Mouse (Mus musculus): Measurements from ENCODE around the gene Nsfl1c.
"Not testable (repeated sequence)": the region's sequence is repeated elsewhere in the genome, so short reads cannot be mapped to it uniquely, and the experiment has no call there.

The Nsfl1c gene
- long read RNA-seq, experiment 1, transcript Nsfl1c-201 (9 exons, 1,364 nt), result major isoform, 89 of 99 reads
- long read RNA-seq, experiment 1, partial matches to known transcripts, result 3 of 99 reads
- long read RNA-seq, experiment 1, other reads (novel, unspliced or antisense), result 4 of 99 reads
- long read RNA-seq, experiment 2, transcript Nsfl1c-201 (9 exons, 1,364 nt), result major isoform, 101 of 112 reads
- long read RNA-seq, experiment 2, partial matches to known transcripts, result 5 of 112 reads
- long read RNA-seq, experiment 2, other reads (novel, unspliced or antisense), result 4 of 112 reads

- intact Hi-C loops (cut with DNase I), result loop anchor here (1.0 to 10.0 kb wide), 3 partner anchors 48 to 183 kb away; partner anchors contain the start of genes Fkbp1a and Sdcbp2
Measured at GRCm38 (mm10) chr2:151494035-151494803, at the start of gene Nsfl1c. TSS of gene Nsfl1c (plus strand) at chr2:151494182.

- intact Hi-C loops (cut with DNase I), result not testable (repeated sequence)
Measured at GRCm38 (mm10) chr2:151476053-151476452, 17.9 kb upstream of the Nsfl1c start, which contains the start of gene 4921509C19Rik. TSS of gene 4921509C19Rik (minus strand) at chr2:151476153.

- intact Hi-C loops (cut with DNase I), result no loop called here
Measured at GRCm38 (mm10) chr2:151486496-151486895, 7.5 kb upstream of the Nsfl1c start.

DNA sequence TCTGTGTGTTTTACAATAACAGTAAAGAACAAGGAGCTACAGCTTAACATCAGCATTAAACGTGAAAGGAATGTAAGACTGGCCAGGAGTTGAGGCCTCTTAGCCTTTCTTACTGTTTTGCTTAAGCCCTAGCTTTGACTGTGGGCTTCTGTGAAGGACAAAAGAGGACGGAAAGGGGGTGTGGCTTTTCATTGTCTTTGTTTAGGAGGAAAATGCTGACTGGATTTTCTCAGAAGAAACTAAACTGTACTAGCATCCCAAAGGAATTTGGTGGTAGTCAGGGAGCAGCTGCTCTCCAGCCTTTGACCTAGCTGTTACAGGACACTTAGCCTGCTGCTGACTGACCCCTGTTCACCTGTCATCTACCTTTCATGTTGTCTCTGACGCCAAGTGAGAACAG, 4.4 kb downstream of the Nsfl1c start:
- intact Hi-C loops (cut with DNase I), result loop anchor here (10.0 kb wide), 1 partner anchor 76 kb away; the partner anchor contains the start of gene Sdcbp2

DNA sequence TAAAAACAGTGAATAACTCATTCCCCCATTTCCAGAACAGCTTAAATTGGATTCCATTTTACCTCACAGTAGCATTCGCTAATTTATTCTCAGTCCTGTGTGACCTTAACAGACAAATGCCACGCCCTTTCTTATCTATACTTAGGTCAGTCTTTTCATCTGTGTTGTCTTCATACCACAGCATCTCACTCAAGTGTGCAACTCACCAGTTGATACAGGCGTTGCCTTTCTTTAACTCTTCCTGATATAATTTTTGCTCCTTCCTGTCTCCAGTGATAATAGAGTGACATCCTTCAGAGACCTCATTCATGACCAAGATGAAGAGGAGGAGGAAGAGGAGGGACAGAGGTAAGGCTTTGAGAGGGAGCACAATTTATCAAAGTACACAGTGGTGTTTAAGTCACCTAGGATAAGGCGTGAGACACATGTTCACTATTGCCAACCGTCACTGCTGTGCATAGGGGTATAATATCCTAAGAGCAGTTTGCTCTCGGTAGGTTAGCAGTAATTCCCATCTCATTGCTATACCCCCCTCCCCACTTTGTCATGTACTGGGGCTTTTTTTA, 6.5 kb downstream of the Nsfl1c start:
- intact Hi-C loops (cut with DNase I), result no loop called here

DNA sequence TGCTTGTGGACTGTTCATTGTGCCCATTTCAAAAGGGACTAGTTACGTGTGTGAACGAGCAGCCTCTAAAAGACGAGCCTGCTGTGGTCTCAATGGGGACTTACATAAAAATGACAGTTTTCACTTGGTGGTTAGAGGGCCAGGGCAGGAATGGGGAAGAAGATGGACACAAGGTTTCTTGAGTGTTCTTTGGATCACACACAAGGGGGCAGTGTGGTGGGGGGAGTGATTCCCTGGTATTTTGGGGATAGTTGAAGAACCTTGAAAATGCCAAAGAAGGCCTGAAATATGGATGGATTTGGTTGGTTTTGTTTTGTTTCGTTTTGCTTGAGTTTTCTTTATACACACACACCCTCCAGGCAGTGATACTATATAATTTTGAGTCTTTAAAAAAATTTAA, 10.2 kb downstream of the Nsfl1c start:
- intact Hi-C loops (cut with DNase I), result no loop called here

DNA sequence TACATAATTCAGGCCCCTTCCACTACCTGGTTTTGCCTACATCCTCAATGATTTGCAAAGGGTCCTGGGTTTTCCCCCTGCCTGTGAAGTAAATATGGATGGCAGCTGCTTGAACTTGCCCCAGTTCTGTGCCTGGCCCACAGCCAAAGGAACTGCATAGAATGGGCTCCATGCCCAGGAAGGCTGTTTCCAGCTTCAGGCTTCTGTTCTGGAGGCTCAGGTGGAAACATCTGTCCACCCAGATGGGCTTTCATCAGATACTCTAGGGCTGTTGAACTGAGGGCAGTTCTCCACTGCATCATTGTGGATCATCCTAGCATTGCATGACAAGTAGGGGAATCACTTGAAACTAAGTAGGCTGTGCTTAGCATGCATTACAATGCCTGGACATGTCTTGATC, 18.2 kb downstream of the Nsfl1c start:
- intact Hi-C loops (cut with DNase I), result loop anchor here (10.0 kb wide), 1 partner anchor 163 kb away; no protein-coding TSS in a partner anchor

DNA sequence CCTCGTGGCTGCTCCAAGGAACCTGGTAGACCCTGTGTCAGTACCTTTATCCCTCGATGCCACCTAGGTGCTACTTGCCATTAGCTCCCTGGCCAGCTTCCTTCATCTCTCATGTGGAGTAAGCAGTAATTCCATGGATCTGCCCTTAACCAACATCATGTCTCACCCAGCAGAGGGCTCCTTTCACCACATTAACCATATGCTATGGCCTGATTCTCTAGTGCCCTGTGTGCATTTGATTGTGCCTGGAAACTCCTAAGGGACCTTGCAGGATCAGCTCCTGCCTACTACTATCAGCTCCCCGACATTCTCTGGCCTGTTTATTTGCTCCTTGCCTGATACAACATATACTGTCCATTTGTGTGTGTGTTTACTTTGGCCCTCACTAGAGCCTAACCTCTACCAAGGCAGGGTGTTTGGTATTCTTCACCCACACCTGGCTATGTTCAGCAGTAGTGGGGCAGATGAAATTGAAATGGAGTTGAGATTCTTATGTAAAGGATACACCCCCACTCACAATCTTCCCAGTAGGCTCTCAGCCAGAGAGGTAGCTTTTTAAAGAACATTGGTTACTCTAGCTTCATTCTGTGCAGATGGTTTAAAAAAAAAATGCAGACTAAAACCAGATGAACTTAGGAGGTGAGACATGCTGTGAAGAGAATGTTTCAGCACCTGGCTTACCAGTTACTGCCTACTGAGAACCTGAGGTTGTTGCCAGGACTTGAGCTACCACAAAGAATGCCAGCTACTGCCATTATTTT, 19.7 kb downstream of the Nsfl1c start:
- intact Hi-C loops (cut with DNase I), result loop anchor here (10.0 kb wide), 1 partner anchor 161 kb away; no protein-coding TSS in a partner anchor

DNA sequence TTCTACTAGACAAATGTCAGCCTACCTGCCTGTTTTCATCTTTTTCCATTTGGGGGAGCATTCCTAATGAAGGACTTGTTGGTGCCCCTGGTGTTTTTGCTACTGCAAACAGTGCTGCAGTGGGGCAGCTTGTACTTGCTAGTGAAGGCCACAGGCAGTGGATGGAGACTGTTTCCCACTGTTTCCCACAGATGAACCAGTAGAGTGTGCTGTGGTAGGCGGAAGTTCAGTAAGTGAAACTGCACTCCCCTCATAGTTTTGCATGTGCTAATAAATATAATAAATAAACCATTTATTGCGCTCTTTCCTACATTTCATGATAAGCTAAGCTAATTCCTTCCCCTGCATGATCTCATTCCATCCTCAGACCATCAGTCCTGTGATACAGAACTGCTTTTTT, 25.0 kb downstream of the Nsfl1c start:
- intact Hi-C loops (cut with DNase I), result loop anchor here (10.0 kb wide), 1 partner anchor 156 kb away; no protein-coding TSS in a partner anchor

DNA sequence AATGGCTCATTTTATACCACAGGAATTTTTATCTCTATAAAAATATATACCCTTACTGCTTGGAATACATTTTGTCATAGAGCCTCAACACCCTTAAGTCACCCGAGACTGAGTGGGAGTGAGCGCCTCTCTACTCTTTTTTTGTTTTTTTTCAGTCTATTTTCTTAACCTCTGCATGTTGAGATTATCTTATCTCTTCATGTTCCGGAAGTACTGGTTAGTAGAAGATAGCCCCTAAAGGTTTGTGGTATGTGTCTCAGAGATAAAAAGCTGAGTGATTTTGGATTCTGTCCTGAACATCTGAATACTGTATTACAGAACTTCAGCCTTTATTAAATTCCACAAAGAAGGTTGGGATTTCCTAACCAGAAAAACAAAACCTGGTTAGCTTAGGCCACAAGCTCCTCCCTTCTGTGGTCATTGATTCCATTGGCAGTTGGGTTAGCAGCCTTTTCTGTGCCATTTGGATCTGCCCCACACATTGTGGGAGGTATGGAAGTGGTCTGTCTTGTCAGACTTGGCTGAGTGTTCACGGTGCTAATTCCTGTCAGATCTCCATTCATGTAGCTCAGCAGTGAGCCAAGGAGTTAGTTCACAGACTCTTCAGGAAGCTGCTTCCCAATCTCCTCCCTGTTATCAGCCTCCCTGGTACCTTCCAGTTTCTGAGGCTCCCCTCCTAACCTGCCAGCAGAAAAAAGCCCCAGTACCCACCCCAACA, 30.5 kb downstream of the Nsfl1c start:
- intact Hi-C loops (cut with DNase I), result no loop called here

DNA sequence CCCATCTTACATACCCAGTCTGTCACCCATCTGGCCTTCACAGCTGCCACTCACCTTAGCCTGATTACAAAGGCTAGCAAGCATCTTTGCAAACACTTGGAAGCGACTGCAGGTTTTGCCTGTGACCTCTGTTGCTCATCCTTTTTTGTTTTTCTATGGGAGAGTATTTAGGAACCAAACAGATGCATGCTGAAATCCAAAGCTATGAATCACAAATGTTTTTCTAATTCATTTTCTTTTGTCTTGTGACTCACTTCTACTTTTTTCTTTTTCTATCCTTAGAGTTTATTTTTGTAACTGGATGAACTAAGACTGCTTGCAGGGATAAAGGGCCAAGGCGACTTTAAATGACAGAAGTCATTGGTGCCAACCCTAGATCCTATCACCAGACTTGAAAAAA, 31.5 kb downstream of the Nsfl1c start:
- intact Hi-C loops (cut with DNase I), result no loop called here

GRCm38 (mm10) chr2:151528066-151528465, 34.1 kb downstream of the Nsfl1c start:
- intact Hi-C loops (cut with DNase I), result no loop called here

GRCm38 (mm10) chr2:151529169-151529568, 35.2 kb downstream of the Nsfl1c start:
- intact Hi-C loops (cut with DNase I), result no loop called here

GRCm38 (mm10) chr2:151530378-151531230, 36.6 kb downstream of the Nsfl1c start:
- intact Hi-C loops (cut with DNase I), result no loop called here

DNA sequence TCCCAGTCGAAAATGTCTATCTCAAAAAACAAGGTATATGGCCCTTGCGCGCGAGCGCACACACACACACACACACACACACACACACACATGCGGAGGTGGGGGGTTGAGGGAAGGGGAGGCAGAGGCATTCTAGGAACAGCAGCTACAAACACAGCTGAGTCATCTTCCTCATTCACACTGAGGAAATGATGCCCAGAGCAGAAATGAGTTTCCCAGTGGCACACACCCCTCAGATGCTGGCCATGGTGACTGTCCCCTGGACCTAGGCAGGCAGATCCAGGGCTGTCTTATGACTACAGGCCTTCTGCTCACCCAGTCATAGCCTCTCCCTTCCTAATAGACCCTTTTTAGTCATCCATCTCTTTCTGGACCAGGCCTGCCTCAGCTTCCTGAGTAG, 39.6 kb downstream of the Nsfl1c start:
- intact Hi-C loops (cut with DNase I), result no loop called here

DNA sequence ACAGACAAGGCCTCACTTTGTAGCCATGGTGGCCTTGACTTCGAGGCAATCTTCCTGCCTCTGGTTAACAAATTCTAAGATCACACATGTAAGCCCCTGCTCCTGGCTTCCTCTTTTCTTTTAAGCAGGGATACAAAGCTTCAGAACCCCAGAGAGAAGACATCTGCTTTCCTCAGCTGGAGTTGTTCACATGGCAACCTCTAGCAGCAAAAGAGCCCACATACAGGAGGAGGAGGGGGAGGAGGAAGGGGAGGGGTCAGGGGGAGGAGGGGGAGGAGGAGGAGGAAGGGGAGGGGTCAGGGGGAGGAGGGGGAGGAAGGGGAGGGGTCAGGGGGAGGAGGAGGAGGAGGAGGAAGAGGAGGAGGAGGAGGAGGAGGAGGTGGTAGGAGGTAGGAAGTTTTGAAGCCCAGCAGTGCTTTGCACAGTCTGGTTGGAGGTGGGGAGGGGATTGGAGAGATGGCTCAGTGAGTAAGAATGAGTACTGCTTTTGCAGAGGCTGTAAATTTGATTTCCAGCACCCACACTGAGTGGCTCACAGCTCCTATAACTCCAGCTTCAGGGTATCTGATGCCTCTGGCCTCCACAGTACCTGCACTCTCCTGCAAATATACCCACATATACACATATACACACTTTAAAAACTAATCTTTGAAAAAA, 42.1 kb downstream of the Nsfl1c start:
- intact Hi-C loops (cut with DNase I), result no loop called here

DNA sequence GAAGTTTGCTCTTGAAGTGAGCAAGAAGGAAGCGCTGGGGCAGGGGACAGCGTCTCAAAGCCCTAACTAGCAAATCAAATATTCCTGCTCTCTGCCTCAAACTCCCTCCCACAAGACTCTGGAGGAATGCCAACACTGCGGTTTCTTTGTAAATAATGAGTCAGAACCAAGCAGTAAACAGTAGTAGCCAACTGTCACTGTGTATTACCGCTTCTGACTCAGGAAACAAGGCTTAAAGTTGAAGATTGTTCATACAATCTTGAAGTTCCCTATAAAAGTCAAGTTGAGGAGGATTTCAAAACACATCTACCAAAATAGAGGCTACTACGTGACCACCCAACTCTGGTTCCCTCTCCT, 42.6 kb downstream of the Nsfl1c start:
- intact Hi-C loops (cut with DNase I), result no loop called here

DNA sequence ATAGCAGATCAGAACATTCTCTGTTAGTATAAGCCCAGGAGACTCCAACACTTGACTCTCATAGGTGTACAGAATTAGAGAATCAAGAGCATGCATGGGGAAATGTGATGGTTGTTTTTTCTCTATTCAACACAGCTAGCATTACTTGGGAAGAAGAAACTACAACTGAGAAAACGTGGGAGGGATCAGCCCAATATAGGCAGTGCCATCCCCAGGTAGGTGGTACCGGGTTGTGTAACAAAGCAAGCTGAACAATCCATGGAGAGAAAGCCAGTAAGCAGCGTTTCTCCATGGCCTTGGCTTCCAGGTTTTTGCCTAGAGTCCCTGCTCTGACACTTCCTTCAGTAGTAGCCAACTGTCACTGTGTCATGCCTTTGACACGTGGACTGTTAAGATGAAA, 44.7 kb downstream of the Nsfl1c start:
- intact Hi-C loops (cut with DNase I), result no loop called here
